Mouse (Mus musculus): ENCODE measurements around the gene Adgrl3. TPM values are rescaled to one million over a fixed set of nuclear protein-coding genes. Genes with fewer than 3 reads are reported as not detected.

Adgrl3 gene
- polyA plus RNA-seq (2012; rRNA removed) = 0.95 and 1.2 TPM in 2 replicates

DNA sequence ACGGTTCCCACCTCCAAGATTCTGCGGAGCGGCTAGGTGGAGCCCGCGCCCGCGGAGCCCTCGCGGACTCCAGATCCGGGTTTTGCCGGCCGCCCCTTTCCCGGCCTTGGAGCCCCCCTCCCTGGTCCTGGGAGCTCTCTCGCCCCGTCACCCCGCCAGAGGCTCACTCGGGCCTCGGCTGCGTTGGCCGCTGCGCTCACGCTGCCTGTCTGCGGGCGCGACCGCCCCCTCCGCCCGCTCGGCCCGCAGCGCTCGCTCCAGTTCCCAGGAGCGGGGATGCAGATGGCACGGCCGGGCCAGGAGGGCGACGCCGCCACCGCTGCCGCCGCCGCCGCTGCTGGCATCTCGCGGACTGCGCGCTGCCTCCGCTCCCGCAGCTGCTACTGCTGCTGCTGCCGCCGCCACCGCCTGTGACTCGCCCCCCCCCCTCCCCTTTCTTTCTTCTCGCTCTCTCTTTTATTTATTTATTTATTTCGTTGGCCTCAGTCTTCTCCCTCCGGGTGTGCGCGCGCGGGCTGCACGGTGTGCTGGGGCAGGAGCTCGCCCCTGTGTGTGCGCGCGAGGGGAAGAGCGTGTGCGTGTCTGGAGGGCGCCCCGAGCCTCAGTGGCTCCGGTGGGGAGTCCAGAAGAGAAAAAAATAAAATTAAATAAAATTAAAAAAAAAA, at the start of gene Adgrl3:
Adgrl3 (plus strand) TSS at position 549 of the 665 bp plus-strand sequence.
- Histone ChIP-seq H3K27ac (ENCODE audit: insufficient read depth, low read depth, low read length) (no peak within 1 kb of the TSS), H3K27me3 (replicated peaks; ENCODE audit: control insufficient read depth, insufficient read depth, low read length) (peaks cover 4% of the 10 kb centered on the region), H3K4me1 (ENCODE audit: control insufficient read depth, insufficient read depth, low read length) (no peaks in the 10 kb centered on the region), H3K4me3 (ENCODE audit: insufficient read depth, low read depth, low read length) (peak within 1 kb of the TSS; percentile 72), H3K36me3 (ENCODE audit: control insufficient read depth, insufficient read depth, low read length) (no peaks in the 10 kb centered on the region)
- peak; percentile 29 for DNase-seq
- WGBS = 1% methylated on average over 67 of the region's 70 CpGs
- no peak for TF ChIP-seq POLR2A (IDR thresholded peaks at IDR 0.05; ENCODE audit: low read depth, low read length)
- TF ChIP-seq CTCF (conservative IDR thresholded peaks at IDR 0.05; ENCODE audit: insufficient read depth, insufficient read length, low read depth, low read length) = no peak

DNA sequence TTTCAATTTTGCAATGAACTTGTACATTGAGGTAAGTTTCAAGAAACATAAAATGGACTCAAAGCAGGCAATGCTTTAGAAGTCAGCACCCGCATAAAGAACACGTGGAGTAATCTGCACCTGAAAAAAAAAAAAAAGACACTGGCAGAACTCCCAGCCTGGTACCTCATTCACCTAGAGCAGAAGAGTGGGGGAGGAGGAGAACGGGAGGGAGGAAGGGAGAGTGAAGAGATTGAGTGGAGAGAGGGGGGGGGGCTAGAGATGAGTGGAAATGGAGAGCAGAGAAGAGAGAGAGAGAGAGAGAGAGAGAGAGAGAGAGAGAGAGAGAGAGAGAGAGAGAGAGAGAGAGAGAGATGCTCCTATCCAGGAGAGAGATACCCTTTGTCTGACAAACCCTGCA, 772 bp upstream of the Adgrl3 start:
- Histone ChIP-seq H3K4me3 (ENCODE audit: insufficient read depth, low read depth, low read length) (peak overlapping the region; percentile 72; the same call in 1 of the 2 replicates), H3K27ac (ENCODE audit: insufficient read depth, low read depth, low read length) (no peak overlapping the region), H3K27me3 (replicated peaks; ENCODE audit: control insufficient read depth, insufficient read depth, low read length) (peaks cover 4% of the 10 kb centered on the region), H3K36me3 (ENCODE audit: control insufficient read depth, insufficient read depth, low read length) (no peaks in the 10 kb centered on the region), H3K4me1 (ENCODE audit: control insufficient read depth, insufficient read depth, low read length) (no peaks in the 10 kb centered on the region)
- TF ChIP-seq POLR2A (IDR thresholded peaks at IDR 0.05; ENCODE audit: low read depth, low read length) (no peak), CTCF (conservative IDR thresholded peaks at IDR 0.05; ENCODE audit: insufficient read depth, insufficient read length, low read depth, low read length) (no peak)
- 20% methylated on average over 3 of the region's 3 CpGs for WGBS
- DNase-seq = no peak

DNA sequence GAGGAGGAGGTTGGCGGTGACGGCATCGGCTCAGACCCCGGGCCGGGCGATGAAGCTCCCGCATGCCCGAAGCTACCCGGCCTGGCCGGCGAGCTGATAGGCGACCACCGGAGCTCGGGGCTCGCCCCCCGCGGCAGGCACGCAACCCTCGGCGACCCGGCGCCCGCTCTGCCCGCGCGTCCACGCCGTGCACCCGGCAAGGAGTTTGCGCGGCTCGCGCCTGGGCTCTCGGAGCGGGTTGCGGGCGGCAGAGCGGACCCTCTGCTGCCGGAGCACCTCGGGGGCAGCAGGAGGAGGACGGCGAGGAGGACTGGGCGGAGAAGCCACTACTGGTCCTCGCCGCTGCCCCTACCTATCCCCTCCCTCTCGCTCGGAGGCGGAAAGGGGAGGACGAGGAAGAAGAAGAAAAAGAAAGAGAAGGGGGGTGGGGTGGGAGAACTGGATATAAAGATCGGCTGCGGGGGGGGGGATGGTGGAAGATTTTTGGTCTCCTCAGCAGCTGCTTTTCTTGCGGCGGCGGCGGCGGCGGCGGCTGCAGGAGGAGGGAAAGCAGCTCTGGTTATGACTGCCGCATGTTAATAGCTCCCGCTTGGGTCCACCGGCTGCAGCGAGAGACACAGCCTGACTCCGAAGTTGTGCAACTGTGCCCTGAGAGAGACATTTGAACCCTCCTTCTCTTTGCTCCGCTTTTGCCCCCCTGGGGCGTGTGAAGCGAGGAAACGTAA, 505 bp downstream of the Adgrl3 start:
- H3K4me3 ChIP-seq (ENCODE audit: insufficient read depth, low read depth, low read length) = peak overlapping the region; percentile 72
- under 1% methylated on average over 63 of the region's 67 CpGs for WGBS
- peak; percentile 43 for DNase-seq
- TF ChIP-seq POLR2A (IDR thresholded peaks at IDR 0.05; ENCODE audit: low read depth, low read length) = no peak
- H3K4me1 ChIP-seq (ENCODE audit: control insufficient read depth, insufficient read depth, low read length) = no peaks in the 10 kb centered on the region
- H3K27ac ChIP-seq (ENCODE audit: insufficient read depth, low read depth, low read length) = no peak overlapping the region
- no peaks in the 10 kb centered on the region for H3K36me3 ChIP-seq (ENCODE audit: control insufficient read depth, insufficient read depth, low read length)
- peaks cover 4% of the 10 kb centered on the region for H3K27me3 ChIP-seq (replicated peaks; ENCODE audit: control insufficient read depth, insufficient read depth, low read length)

DNA sequence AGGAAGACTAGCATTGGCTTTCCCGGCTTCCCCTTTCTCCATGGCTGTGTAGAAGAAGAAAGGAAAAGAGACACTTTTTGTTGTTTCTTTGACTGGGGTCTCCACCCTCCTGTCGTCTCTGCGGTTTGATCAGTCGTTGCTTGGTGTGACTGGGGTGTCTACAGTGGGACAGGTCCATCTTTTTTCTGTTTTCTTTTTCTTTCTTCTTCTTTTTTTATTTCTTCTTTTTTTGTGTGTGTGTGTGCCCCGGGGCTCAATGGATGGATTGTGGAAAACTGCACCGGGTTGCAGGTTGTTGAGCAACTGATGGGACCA, 1.0 kb downstream of the Adgrl3 start:
- no peak for DNase-seq
- Histone ChIP-seq H3K36me3 (ENCODE audit: control insufficient read depth, insufficient read depth, low read length) (no peaks in the 10 kb centered on the region), H3K4me1 (ENCODE audit: control insufficient read depth, insufficient read depth, low read length) (no peaks in the 10 kb centered on the region), H3K27me3 (replicated peaks; ENCODE audit: control insufficient read depth, insufficient read depth, low read length) (peaks cover 4% of the 10 kb centered on the region), H3K4me3 (ENCODE audit: insufficient read depth, low read depth, low read length) (peak overlapping the region; percentile 72), H3K27ac (ENCODE audit: insufficient read depth, low read depth, low read length) (no peak overlapping the region)
- TF ChIP-seq CTCF (conservative IDR thresholded peaks at IDR 0.05; ENCODE audit: insufficient read depth, insufficient read length, low read depth, low read length) = no peak
- TF ChIP-seq POLR2A (IDR thresholded peaks at IDR 0.05; ENCODE audit: low read depth, low read length) = no peak
- WGBS = under 1% methylated on average over 6 of the region's 6 CpGs

- no peaks in the 10 kb centered on the region for H3K4me1 ChIP-seq (ENCODE audit: control insufficient read depth, insufficient read depth, low read length)
- peaks cover 4% of the 10 kb centered on the region for H3K27me3 ChIP-seq (replicated peaks; ENCODE audit: control insufficient read depth, insufficient read depth, low read length)
- peak overlapping the region; percentile 72 for H3K4me3 ChIP-seq (ENCODE audit: insufficient read depth, low read depth, low read length)
- DNase-seq = peak; percentile 2
- no peak overlapping the region for H3K27ac ChIP-seq (ENCODE audit: insufficient read depth, low read depth, low read length)
- TF ChIP-seq POLR2A (IDR thresholded peaks at IDR 0.05; ENCODE audit: low read depth, low read length) = no peak
- no peak for TF ChIP-seq CTCF (conservative IDR thresholded peaks at IDR 0.05; ENCODE audit: insufficient read depth, insufficient read length, low read depth, low read length)
- no peaks in the 10 kb centered on the region for H3K36me3 ChIP-seq (ENCODE audit: control insufficient read depth, insufficient read depth, low read length)
- WGBS = 2% methylated on average over 39 of the region's 39 CpGs
These were observed 1.5 kb downstream of the Adgrl3 start for GRCm38 (mm10) chr5:81021331-81021863.

DNA sequence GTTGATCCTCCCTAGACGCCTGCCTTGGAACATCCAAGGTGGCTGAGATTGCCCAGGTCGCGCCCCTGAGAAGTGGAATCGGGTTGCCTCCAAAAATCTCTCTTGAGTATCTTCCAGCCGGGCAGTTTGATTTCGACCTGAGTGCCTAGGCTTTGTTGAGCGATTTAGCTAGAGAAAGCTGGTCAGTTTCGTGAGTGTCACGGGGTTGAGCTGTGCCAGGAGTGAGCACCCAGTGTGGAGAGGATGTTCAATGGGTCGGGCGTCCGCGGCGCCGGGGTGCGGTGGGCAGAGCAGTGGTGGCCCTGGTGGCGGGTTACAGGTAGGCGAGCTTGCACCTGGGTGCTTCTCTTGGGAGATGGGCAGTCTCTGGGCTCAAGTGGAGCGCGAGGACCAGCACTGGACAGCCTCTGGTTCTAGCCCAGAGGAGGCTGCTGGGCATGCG, 1.9 kb downstream of the Adgrl3 start:
- peak overlapping the region; percentile 37 for H3K4me3 ChIP-seq (ENCODE audit: insufficient read depth, low read depth, low read length)
- no peak for TF ChIP-seq CTCF (conservative IDR thresholded peaks at IDR 0.05; ENCODE audit: insufficient read depth, insufficient read length, low read depth, low read length)
- no peak for TF ChIP-seq POLR2A (IDR thresholded peaks at IDR 0.05; ENCODE audit: low read depth, low read length)
- WGBS = 2% methylated on average over 21 of the region's 21 CpGs
- H3K36me3 ChIP-seq (ENCODE audit: control insufficient read depth, insufficient read depth, low read length) = no peaks in the 10 kb centered on the region
- peak; percentile 2 for DNase-seq
- H3K27me3 ChIP-seq (replicated peaks; ENCODE audit: control insufficient read depth, insufficient read depth, low read length) = peaks cover 4% of the 10 kb centered on the region
- no peaks in the 10 kb centered on the region for H3K4me1 ChIP-seq (ENCODE audit: control insufficient read depth, insufficient read depth, low read length)
- no peak overlapping the region for H3K27ac ChIP-seq (ENCODE audit: insufficient read depth, low read depth, low read length)
